Mouse (Mus musculus) heart, embryonic 14.5 days (tissue): ENCODE data around the gene Krt34. TPM values are rescaled to one million over a fixed set of nuclear protein-coding genes. Genes with fewer than 3 reads are reported as not detected.

Experiments used
- ATAC-seq: fragments of 200-750 bp; cut with Nextera tagmentation; 2 replicates; pipeline ENCODE4 v1.8.0; 2017; ENCODE audit warnings: low read depth, moderate TSS enrichment; ENCODE audit not compliant: insufficient number of reproducible peaks, insufficient read depth, low FRiP score
- H3K27ac ChIP-seq, 2 experiments: fragments of 200-500 bp in 1 of 2; fragments of 300-500 bp in 1 of 2; sonication (generic) in 1 of 2; replicated peaks in 1 of 2; 2 replicates each; pipeline ENCODE4 v1.5.1; 2012 to 2014; ENCODE audit warnings: low read depth in 2 of 2, low read length in 2 of 2, control low read depth in 1 of 2, mild to moderate bottlenecking in 1 of 2, mixed read lengths in 1 of 2; ENCODE audit not compliant: control insufficient read depth in 1 of 2, insufficient read depth in 1 of 2
- H3K27me3 ChIP-seq: fragments of 300-500 bp; sonication (generic); 2 replicates; pipeline ENCODE4 v1.6.1; 2014; ENCODE audit warnings: mild to moderate bottlenecking, low read length, control low read depth; ENCODE audit not compliant: control insufficient read depth, insufficient read depth
- H3K36me3 ChIP-seq: fragments of 300-500 bp; sonication (generic); 2 replicates; pipeline ENCODE4 v1.6.1; 2014; ENCODE audit warnings: mild to moderate bottlenecking, control low read depth, low read length, mixed read lengths; ENCODE audit not compliant: control insufficient read depth, insufficient read depth
- H3K4me1 ChIP-seq, 2 experiments: fragments of 200-500 bp in 1 of 2; fragments of 300-500 bp in 1 of 2; sonication (generic) in 1 of 2; 2 replicates each; pipeline ENCODE4 v1.6.1; 2012 to 2014; ENCODE audit warnings: low read length in 2 of 2, control low read depth in 1 of 2, mixed read lengths in 1 of 2; ENCODE audit not compliant: control insufficient read depth in 2 of 2, insufficient read depth in 2 of 2
- H3K4me2 ChIP-seq: fragments of 300-500 bp; sonication (generic); 2 replicates; pipeline ENCODE4 v1.6.1; 2014; ENCODE audit warnings: mild to moderate bottlenecking, low read length
- H3K4me3 ChIP-seq, 2 experiments: fragments of 200-500 bp in 1 of 2; fragments of 300-500 bp in 1 of 2; sonication (generic) in 1 of 2; 2 replicates each; pipeline ENCODE4 v1.5.1; 2012 to 2014; ENCODE audit warnings: low read length in 2 of 2, mild to moderate bottlenecking in 2 of 2, control low read depth in 1 of 2, low read depth in 1 of 2, moderate library complexity in 1 of 2; ENCODE audit not compliant: control insufficient read depth in 1 of 2, insufficient read depth in 1 of 2
- H3K9ac ChIP-seq: fragments of 300-500 bp; sonication (generic); 2 replicates; pipeline ENCODE4 v1.6.1; 2014; ENCODE audit warnings: mild to moderate bottlenecking, low read length
- H3K9me3 ChIP-seq: fragments of 300-500 bp; sonication (generic); 2 replicates; pipeline ENCODE4 v1.6.1; 2016; ENCODE audit warnings: low read length, control low read depth; ENCODE audit not compliant: control insufficient read depth
- WGBS: fragments of 180-500 bp; shearing (Covaris S2); extraction: QIAGEN DNeasy Blood & Tissue Kit; methylation state at CpG from one replicate; pipeline ENCODE4 v1.1.7; 2014; 5-methylcytosine and 5-hydroxymethylcytosine counted together
- polyA plus RNA-seq: library from polyadenylated mRNA; unstranded; fragments of >200 nt; fragmentation: Nextera tagmentation; extraction: Ambion mirVana; gene quantifications from 2 replicates; pipeline ENCODE4 v1.2.1, GENCODE M21; 2014

The Krt34 gene
- polyA plus RNA-seq, 1 experiment from 2014 or later: not detected

GRCm38 (mm10) chr11:100055686-100056655, 14.6 kb upstream of the Krt34 start:
- 67% methylated on average over 9 of the region's 9 CpGs for WGBS
- Histone ChIP-seq H3K27ac (no peak overlapping the region), H3K9me3 (no peaks in the 10 kb centered on the region), H3K27me3 (no peaks in the 10 kb centered on the region), H3K4me2 (no peak overlapping the region), H3K4me3 (no peak overlapping the region), H3K36me3 (no peaks in the 10 kb centered on the region), H3K4me1 (no peaks in the 10 kb centered on the region), H3K9ac (no peak overlapping the region)
- no peak for ATAC-seq

DNA sequence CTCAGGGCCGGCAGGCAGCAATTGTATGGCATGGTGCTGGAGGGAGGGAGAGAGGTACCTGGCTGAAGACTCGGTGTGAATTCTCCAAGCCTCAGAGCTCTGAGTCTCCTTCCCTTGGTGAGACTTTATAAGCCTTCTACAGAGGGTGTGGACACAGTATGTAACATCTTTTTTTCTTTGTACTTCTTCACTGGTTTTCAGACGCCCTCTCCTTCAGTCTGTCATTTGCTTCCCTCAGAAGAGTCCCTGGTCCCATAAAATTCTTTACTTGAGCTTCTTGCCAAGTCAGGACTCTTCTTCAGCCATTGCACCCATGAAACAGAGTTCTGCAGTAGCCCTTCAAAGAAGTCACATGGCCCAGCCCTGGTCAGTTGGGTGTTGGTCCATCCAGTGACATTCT, 9.1 kb upstream of the Krt34 start, which contains the start of gene Krt31:
Gene Krt31 (minus strand): TSS at position 101 of the 400 bp plus-strand sequence.
- H3K4me2 ChIP-seq: no peak within 1 kb of the TSS
- no peak within 1 kb of the TSS for H3K4me3 ChIP-seq
- 77% methylated on average over 3 of the region's 3 CpGs for WGBS
- no peaks in the 10 kb centered on the region for H3K9me3 ChIP-seq
- no peak for ATAC-seq
- no peak within 1 kb of the TSS for H3K27ac ChIP-seq
- no peak within 1 kb of the TSS for H3K9ac ChIP-seq
- H3K27me3 ChIP-seq: no peaks in the 10 kb centered on the region
- H3K36me3 ChIP-seq: no peaks in the 10 kb centered on the region
- peaks cover 6 to 8% of the 10 kb centered on the region in 2 experiments; a peak in 2 of 4 replicates for H3K4me1 ChIP-seq

DNA sequence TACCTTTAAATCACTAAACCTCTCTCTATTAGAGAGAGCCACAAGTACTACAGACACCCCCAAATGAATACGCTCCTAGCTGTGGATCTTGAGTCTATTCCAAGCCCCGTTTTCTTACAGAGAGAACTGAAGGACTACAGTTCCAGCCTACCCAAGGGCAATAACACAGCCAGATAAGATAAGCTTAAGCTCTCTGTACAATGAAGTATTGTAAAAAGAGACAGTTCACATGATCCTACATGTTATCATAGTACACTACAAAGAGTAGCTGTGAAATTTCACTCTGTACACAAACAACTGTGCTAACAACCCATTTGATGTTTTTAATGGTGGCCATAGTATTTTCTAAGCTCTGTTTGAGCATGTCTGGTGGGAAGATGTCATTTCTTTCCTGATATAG, 5.8 kb upstream of the Krt34 start:
- H3K4me3 ChIP-seq: no peak overlapping the region
- H3K9me3 ChIP-seq: no peaks in the 10 kb centered on the region
- no peak overlapping the region for H3K27ac ChIP-seq
- 40% methylated on average over 2 of the region's 2 CpGs for WGBS
- peaks cover 6 to 8% of the 10 kb centered on the region in 2 experiments; a peak in 2 of 4 replicates for H3K4me1 ChIP-seq
- no peak overlapping the region for H3K9ac ChIP-seq
- no peak overlapping the region for H3K4me2 ChIP-seq
- no peaks in the 10 kb centered on the region for H3K36me3 ChIP-seq
- H3K27me3 ChIP-seq: no peaks in the 10 kb centered on the region
- ATAC-seq: no peak

GRCm38 (mm10) chr11:100046303-100046866, 5.0 kb upstream of the Krt34 start:
- ATAC-seq: no peak
- peak overlapping the region; percentile 32; the same call in 1 of the 2 replicates for H3K4me2 ChIP-seq
- WGBS: 28% methylated on average over 6 of the region's 6 CpGs

DNA sequence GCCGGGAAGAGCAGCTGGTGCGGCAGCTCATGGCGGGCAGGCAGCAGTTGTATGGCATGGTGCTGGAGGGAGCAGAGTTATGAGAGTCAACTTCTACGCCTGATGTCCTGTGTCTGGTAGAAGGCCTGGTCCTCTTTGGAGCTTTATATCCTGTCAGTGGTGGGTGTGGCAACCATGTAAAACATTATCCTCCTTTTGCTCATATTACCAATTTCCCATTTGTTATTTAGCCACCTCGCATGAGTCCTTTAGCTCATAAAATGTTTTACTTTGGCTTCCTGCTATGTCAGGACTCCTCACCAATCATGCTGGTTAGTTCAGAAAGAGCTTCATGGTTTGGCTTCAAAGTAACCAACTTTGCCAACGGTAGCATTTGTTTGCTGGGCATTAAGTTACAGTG, 11.6 kb downstream of the Krt34 start, which contains the start of gene Krt33b:
Gene Krt33b (minus strand): TSS at position 101 of the 400 bp plus-strand sequence.
- Histone ChIP-seq H3K9ac (no peak within 1 kb of the TSS), H3K9me3 (no peaks in the 10 kb centered on the region), H3K4me1 (no peaks in the 10 kb centered on the region), H3K36me3 (no peaks in the 10 kb centered on the region), H3K4me3 (no peak within 1 kb of the TSS), H3K4me2 (no peak within 1 kb of the TSS), H3K27ac (no peak within 1 kb of the TSS), H3K27me3 (no peaks in the 10 kb centered on the region)
- 87% methylated on average over 6 of the region's 6 CpGs for WGBS
- ATAC-seq: no peak

More at GRCm38 (mm10) chr11:100046303-100046866, 5.0 kb upstream of the Krt34 start:
- H3K27me3 ChIP-seq: no peaks in the 10 kb centered on the region
- no peak overlapping the region for H3K9ac ChIP-seq
- no peak overlapping the region for H3K27ac ChIP-seq
- H3K9me3 ChIP-seq: no peaks in the 10 kb centered on the region
- H3K36me3 ChIP-seq: no peaks in the 10 kb centered on the region
- no peak overlapping the region for H3K4me3 ChIP-seq
- H3K4me1 ChIP-seq: peaks cover 6 to 8% of the 10 kb centered on the region in 2 experiments; a peak in 2 of 4 replicates

DNA sequence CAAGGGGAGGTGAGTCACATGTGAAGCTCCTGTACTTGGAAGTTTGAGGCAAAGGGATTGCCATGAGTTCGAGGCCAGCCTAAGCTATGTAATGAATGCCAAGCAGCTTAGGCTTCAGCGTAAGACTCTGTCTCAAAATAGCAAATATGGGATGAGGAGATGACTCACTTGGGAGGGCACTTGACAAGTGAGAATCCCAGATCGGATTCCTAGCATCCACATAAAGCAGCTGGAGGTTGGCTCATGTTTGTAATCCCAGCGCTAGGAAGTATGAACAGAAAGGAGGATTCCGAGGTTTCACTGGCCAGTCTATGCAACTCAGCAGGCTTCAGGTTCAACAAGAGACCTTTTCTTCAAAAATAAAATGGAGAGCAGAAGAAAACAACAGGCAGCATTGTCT, 19.9 kb downstream of the Krt34 start:
- Histone ChIP-seq H3K9me3 (no peaks in the 10 kb centered on the region), H3K4me1 (no peaks in the 10 kb centered on the region), H3K9ac (no peak overlapping the region), H3K27ac (no peak overlapping the region), H3K4me2 (no peak overlapping the region), H3K27me3 (no peaks in the 10 kb centered on the region), H3K4me3 (no peak overlapping the region), H3K36me3 (no peaks in the 10 kb centered on the region)
- no peak for ATAC-seq
- WGBS: 51% methylated on average over 5 of the region's 5 CpGs

DNA sequence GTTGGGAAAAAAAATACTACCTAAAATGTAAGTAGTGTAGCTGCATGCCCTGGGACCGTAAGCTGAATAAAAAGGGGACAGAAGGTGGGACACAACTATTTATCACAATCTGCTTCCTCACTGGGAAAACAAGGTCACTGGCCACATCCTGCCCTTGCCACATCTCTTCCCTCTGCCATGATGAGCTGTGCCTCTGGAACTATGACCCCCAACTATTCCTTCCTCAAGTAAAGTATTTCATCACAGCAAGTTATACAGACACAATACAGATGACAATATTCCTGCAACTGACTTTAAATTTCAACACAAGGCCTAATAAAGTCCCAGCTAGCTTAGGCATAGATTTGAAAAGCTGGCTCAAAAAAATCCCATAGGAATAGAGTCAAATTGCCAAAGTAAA, 21.9 kb downstream of the Krt34 start:
- Histone ChIP-seq H3K27me3 (no peaks in the 10 kb centered on the region), H3K4me3 (no peak overlapping the region), H3K36me3 (no peaks in the 10 kb centered on the region), H3K9me3 (no peaks in the 10 kb centered on the region), H3K9ac (no peak overlapping the region), H3K4me2 (no peak overlapping the region), H3K4me1 (no peaks in the 10 kb centered on the region), H3K27ac (no peak overlapping the region)
- no peak for ATAC-seq
- 66% methylated on average over 1 of the region's 1 CpGs for WGBS
